In the genomic region with DNA sequence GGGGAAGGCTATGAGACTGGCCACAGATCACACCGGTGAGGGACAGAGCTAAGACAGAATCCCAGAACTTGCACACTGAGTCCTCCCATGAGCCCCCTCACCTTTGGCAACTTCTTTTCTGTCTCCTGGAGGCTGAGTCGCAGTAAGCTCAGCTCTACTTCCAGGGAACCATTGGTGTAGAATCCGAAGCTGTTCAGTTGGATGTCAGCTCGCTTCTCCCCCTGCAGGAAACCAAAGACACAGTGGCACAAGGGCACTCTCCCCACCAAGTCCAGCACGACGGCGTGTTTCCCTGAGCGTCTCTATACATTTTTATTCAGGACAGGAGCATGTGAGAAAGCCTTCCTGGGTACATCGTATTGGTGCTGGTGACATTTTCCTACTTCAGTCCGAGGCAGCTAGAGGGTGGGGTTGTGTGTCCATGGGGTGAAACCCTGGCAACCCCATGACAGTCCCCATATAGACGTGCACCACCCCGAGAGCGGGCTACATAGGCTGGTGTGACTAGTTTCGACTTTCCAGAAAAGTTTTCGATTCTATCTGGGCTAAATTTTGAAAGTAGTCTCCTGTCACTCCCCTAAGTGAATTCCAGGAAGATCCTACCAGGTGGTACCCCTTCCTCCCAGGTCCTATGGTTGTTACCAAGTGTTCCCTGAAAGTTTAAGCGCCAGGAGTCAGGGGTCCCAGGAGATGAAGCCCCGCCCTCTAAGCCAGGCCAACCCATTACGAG, we compare ENCODE assay signal across 8 mouse cellular contexts. TPM values are rescaled to one million over a fixed set of nuclear protein-coding genes. Genes with fewer than 3 reads are reported as not detected.
A peak's percentile ranks its signal among the peaks of the same experiment; 100 is the strongest.
DNase-seq lines count a peak whose midpoint lies in the region; ATAC-seq and TF ChIP-seq lines count a peak whose summit lies in the region.

No protein-coding gene starts in this region.

- peak overlapping the region; percentile 85 for H3K27ac ChIP-seq in lung, embryonic 14.5 days (ENCODE audit: low read depth)
- no peak overlapping the region for H3K27ac ChIP-seq in brown adipose tissue, adult 24 weeks (replicated peaks; ENCODE audit: low read depth, low read length)
- peak overlapping the region; percentile 97 for H3K27ac ChIP-seq in forebrain, postnatal 0 days (ENCODE audit: low read depth, low read length)
- H3K27ac ChIP-seq in lung, postnatal 0 days (ENCODE audit: low read length), result peak overlapping the region; percentile 75

- peak overlapping the region; percentile 77 for H3K4me3 ChIP-seq in lung, embryonic 14.5 days (ENCODE audit: low read depth, low read length)
- H3K4me3 ChIP-seq in brown adipose tissue, adult 24 weeks (ENCODE audit: insufficient read depth, low read depth, low read length), result peak overlapping the region; percentile 73
- H3K4me3 ChIP-seq in forebrain, postnatal 0 days (ENCODE audit: low read depth, low read length), result peak overlapping the region; percentile 58
- H3K4me3 ChIP-seq in lung, postnatal 0 days (ENCODE audit: low read depth, low read length), result peak overlapping the region; percentile 80

- no peaks in the 10 kb centered on the region for H3K27me3 ChIP-seq in lung, embryonic 14.5 days (ENCODE audit: insufficient read depth, low read length)
- H3K27me3 ChIP-seq in forebrain, postnatal 0 days (ENCODE audit: insufficient read depth, low read length), result peaks cover 3% of the 10 kb centered on the region; the same call in 1 of the 2 replicates
- H3K27me3 ChIP-seq in lung, postnatal 0 days (replicated peaks; ENCODE audit: insufficient read depth, low read length), result no peaks in the 10 kb centered on the region

- H3K4me2 ChIP-seq in lung, embryonic 14.5 days, result peak overlapping the region; percentile 85
- peak overlapping the region; percentile 58 for H3K4me2 ChIP-seq in forebrain, postnatal 0 days (ENCODE audit: low read depth)
- peak overlapping the region; percentile 83 for H3K4me2 ChIP-seq in lung, postnatal 0 days (replicated peaks; ENCODE audit: low read depth, low read length)

- no peak for TF ChIP-seq EP300 in lung, postnatal 0 days (IDR thresholded peaks at IDR 0.05)

- ATAC-seq in lung, embryonic 14.5 days (ENCODE audit: insufficient read depth), result peak; percentile 1; the same call in 1 of the 2 replicates
- ATAC-seq in forebrain, postnatal 0 days, result no peak
- no peak for ATAC-seq in lung, postnatal 0 days

- peak; percentile 87 for DNase-seq in lung, embryonic 14.5 days
- DNase-seq in lung, adult 18-20 months, result no peak
- peak; percentile 1 for DNase-seq in forebrain, postnatal 0 days
- peak; percentile 59 for DNase-seq in lung, postnatal 0 days (ENCODE audit: low spot score)
- DNase-seq in frontal cortex, postnatal 14 days (ENCODE audit: low spot score in 2 of 2), result no peak
- no peak for DNase-seq in adrenal gland, postnatal 36 days
- no peak for DNase-seq in B cell, adult 2 months

- peak overlapping the region; percentile 64 for H3K9ac ChIP-seq in lung, embryonic 14.5 days
- H3K9ac ChIP-seq in forebrain, postnatal 0 days, result peak overlapping the region; percentile 78
- peak overlapping the region; percentile 65 for H3K9ac ChIP-seq in lung, postnatal 0 days (replicated peaks; ENCODE audit: low read depth)

- 5% methylated on average over 18 of the region's 18 CpGs for WGBS in lung, embryonic 14.5 days
- WGBS in forebrain, postnatal 0 days, result 5% methylated on average over 18 of the region's 18 CpGs
- 3% methylated on average over 18 of the region's 18 CpGs for WGBS in lung, postnatal 0 days

- H3K36me3 ChIP-seq in lung, embryonic 14.5 days (ENCODE audit: insufficient read depth), result peaks cover 29% of the 10 kb centered on the region
- H3K36me3 ChIP-seq in forebrain, postnatal 0 days (ENCODE audit: insufficient read depth), result peaks cover 12% of the 10 kb centered on the region
- peaks cover 8% of the 10 kb centered on the region for H3K36me3 ChIP-seq in lung, postnatal 0 days (ENCODE audit: insufficient read depth, low read length)

- peaks cover 3% of the 10 kb centered on the region; the same call in 1 of the 2 replicates for H3K4me1 ChIP-seq in lung, embryonic 14.5 days (ENCODE audit: insufficient read depth)
- 0 out of 2 replicates have a peak, but pooled peaks cover 3% of the 10 kb centered on the region for H3K4me1 ChIP-seq in brown adipose tissue, adult 24 weeks (ENCODE audit: control insufficient read depth, insufficient read depth, insufficient read length, low read length)
- peaks cover 9% of the 10 kb centered on the region; the same call in 1 of the 2 replicates for H3K4me1 ChIP-seq in forebrain, postnatal 0 days (ENCODE audit: insufficient read depth)
- 0 out of 2 replicates have a peak, but pooled peaks cover 11% of the 10 kb centered on the region for H3K4me1 ChIP-seq in lung, postnatal 0 days (ENCODE audit: insufficient read depth, low read depth, low read length)

- peak; percentile 33 for TF ChIP-seq CTCF in lung, embryonic 14.5 days (IDR thresholded peaks at IDR 0.05; ENCODE audit: low read depth)
- TF ChIP-seq CTCF in forebrain, postnatal 0 days (IDR thresholded peaks at IDR 0.05; ENCODE audit: low read depth), result peak; percentile 34
- peak; percentile 54 for TF ChIP-seq CTCF in lung, postnatal 0 days (IDR thresholded peaks at IDR 0.05)

- no peaks in the 10 kb centered on the region for H3K9me3 ChIP-seq in lung, embryonic 14.5 days (ENCODE audit: low read depth, low read length)
- H3K9me3 ChIP-seq in forebrain, postnatal 0 days (ENCODE audit: low read length), result no peaks in the 10 kb centered on the region
- no peaks in the 10 kb centered on the region for H3K9me3 ChIP-seq in lung, postnatal 0 days (ENCODE audit: low read length)

RNA-seq across cellular contexts. Expression of a gene that starts 1.4 kb away (rescaled TPM):
- 30.8 and 33.9 TPM in 2 replicates for polyA plus RNA-seq in lung, embryonic 14.5 days (2014; fragmentation: Nextera tagmentation; extraction: Ambion mirVana)
- polyA plus RNA-seq in brown adipose tissue, adult 24 weeks (2012; ENCODE audit: insufficient read depth, insufficient read length, missing spikeins), result 36.4 and 36.6 TPM in 2 replicates
- 15.7 and 18.6 TPM in 2 replicates for total RNA-seq in forebrain, postnatal 0 days (2014; rRNA removed)
- 16.9 and 17.5 TPM in 2 replicates for polyA plus RNA-seq in forebrain, postnatal 0 days (2015; fragmentation: Nextera tagmentation; extraction: Ambion mirVana)
- 48.4 and 48.8 TPM in 2 replicates for polyA plus RNA-seq in lung, postnatal 0 days (2015; fragmentation: Nextera tagmentation; extraction: Ambion mirVana)
- 10 to 100 TPM; 78.7 to 94.2 TPM for total RNA-seq in adrenal gland, postnatal 36 days (2021)

RNA-seq across cellular contexts. Expression of a gene that starts 2.4 kb away (rescaled TPM):
- 39.9 and 40.3 TPM in 2 replicates for polyA plus RNA-seq in lung, embryonic 14.5 days (2014; fragmentation: Nextera tagmentation; extraction: Ambion mirVana)
- polyA plus RNA-seq in brown adipose tissue, adult 24 weeks (2012; ENCODE audit: insufficient read depth, insufficient read length, missing spikeins), result 20.4 and 30.0 TPM in 2 replicates
- total RNA-seq in forebrain, postnatal 0 days (2014; rRNA removed), result 3.2 and 3.5 TPM in 2 replicates
- 5.2 and 6.0 TPM in 2 replicates for polyA plus RNA-seq in forebrain, postnatal 0 days (2015; fragmentation: Nextera tagmentation; extraction: Ambion mirVana)
- 46.4 and 58.9 TPM in 2 replicates for polyA plus RNA-seq in lung, postnatal 0 days (2015; fragmentation: Nextera tagmentation; extraction: Ambion mirVana)
- total RNA-seq in adrenal gland, postnatal 36 days (2021), result 10 to 100 TPM; 50.1 to 52.0 TPM

RNA-seq across cellular contexts. Expression of a gene that starts 18.9 kb away (rescaled TPM):
- 0.64 and 0.67 TPM in 2 replicates for polyA plus RNA-seq in lung, embryonic 14.5 days (2014; fragmentation: Nextera tagmentation; extraction: Ambion mirVana)
- polyA plus RNA-seq in brown adipose tissue, adult 24 weeks (2012; ENCODE audit: insufficient read depth, insufficient read length, missing spikeins), result 266 and 361 TPM in 2 replicates
- 1.3 and 1.4 TPM in 2 replicates for total RNA-seq in forebrain, postnatal 0 days (2014; rRNA removed)
- 0.77 and 1.2 TPM in 2 replicates for polyA plus RNA-seq in forebrain, postnatal 0 days (2015; fragmentation: Nextera tagmentation; extraction: Ambion mirVana)
- polyA plus RNA-seq in lung, postnatal 0 days (2015; fragmentation: Nextera tagmentation; extraction: Ambion mirVana), result 50.2 and 55.0 TPM in 2 replicates
- total RNA-seq in adrenal gland, postnatal 36 days (2021), result 100 to 1,000 TPM; 231 to 623 TPM

RNA-seq across cellular contexts. Expression of a gene that starts 32.1 kb away (rescaled TPM):
- 2.7 TPM in 2 replicates for polyA plus RNA-seq in lung, embryonic 14.5 days (2014; fragmentation: Nextera tagmentation; extraction: Ambion mirVana)
- 1.3 and 1.5 TPM in 2 replicates for polyA plus RNA-seq in brown adipose tissue, adult 24 weeks (2012; ENCODE audit: insufficient read depth, insufficient read length, missing spikeins)
- 2.2 and 2.5 TPM in 2 replicates for total RNA-seq in forebrain, postnatal 0 days (2014; rRNA removed)
- 1.6 and 1.8 TPM in 2 replicates for polyA plus RNA-seq in forebrain, postnatal 0 days (2015; fragmentation: Nextera tagmentation; extraction: Ambion mirVana)
- 4.8 and 5.4 TPM in 2 replicates for polyA plus RNA-seq in lung, postnatal 0 days (2015; fragmentation: Nextera tagmentation; extraction: Ambion mirVana)
- total RNA-seq in adrenal gland, postnatal 36 days (2021), result 1 to 10 TPM; 2.2 to 2.9 TPM

RNA-seq across cellular contexts. Expression of a gene that starts 52.9 kb away (rescaled TPM):
- 0.16 and 0.46 TPM in 2 replicates for polyA plus RNA-seq in lung, embryonic 14.5 days (2014; fragmentation: Nextera tagmentation; extraction: Ambion mirVana)
- polyA plus RNA-seq in brown adipose tissue, adult 24 weeks (2012; ENCODE audit: insufficient read depth, insufficient read length, missing spikeins), result not detected in 2 replicates
- not detected in 2 replicates for total RNA-seq in forebrain, postnatal 0 days (2014; rRNA removed)
- not detected in 2 replicates for polyA plus RNA-seq in forebrain, postnatal 0 days (2015; fragmentation: Nextera tagmentation; extraction: Ambion mirVana)
- polyA plus RNA-seq in lung, postnatal 0 days (2015; fragmentation: Nextera tagmentation; extraction: Ambion mirVana), result 0.50 and 0.73 TPM in 2 replicates
- under 1 TPM; 0.17 to 0.20 TPM for total RNA-seq in adrenal gland, postnatal 36 days (2021)

Comparison
In these comparisons a context has a peak if more than half of its experiments do, and no peak if none do; other contexts are left out.
1. DNase-seq: peak in lung, embryonic 14.5 days (single experiment), forebrain, postnatal 0 days (single experiment) and lung, postnatal 0 days (single experiment); none in lung, adult 18-20 months (0 of 2), frontal cortex, postnatal 14 days (0 of 2), adrenal gland, postnatal 36 days (0 of 2) and B cell, adult 2 months (0 of 2).
2. RNA of a gene that starts 18.9 kb away (polyA plus RNA-seq): 266 to 361 TPM in brown adipose tissue, adult 24 weeks and 50.2 to 55.0 TPM in lung, postnatal 0 days; 0.77 to 1.2 TPM in forebrain, postnatal 0 days and 0.64 to 0.67 TPM in lung, embryonic 14.5 days; every median in the first group is over 10 times any median in the second.
3. Peak in every context shown above with its lines, with median percentiles within 50 percentile points of each other: H3K4me2 ChIP-seq, H3K4me3 ChIP-seq, H3K9ac ChIP-seq and CTCF ChIP-seq.